Mouse (Mus musculus): ENCODE results near the gene Zbtb32. TPM values are rescaled to one million over a fixed set of nuclear protein-coding genes. Genes with fewer than 3 reads are reported as not detected.

Gene Zbtb32
- polyA plus RNA-seq (2016; fragmentation: Nextera tagmentation; extraction: Ambion mirVana): 0.20 and 0.21 TPM in 2 replicates

DNA sequence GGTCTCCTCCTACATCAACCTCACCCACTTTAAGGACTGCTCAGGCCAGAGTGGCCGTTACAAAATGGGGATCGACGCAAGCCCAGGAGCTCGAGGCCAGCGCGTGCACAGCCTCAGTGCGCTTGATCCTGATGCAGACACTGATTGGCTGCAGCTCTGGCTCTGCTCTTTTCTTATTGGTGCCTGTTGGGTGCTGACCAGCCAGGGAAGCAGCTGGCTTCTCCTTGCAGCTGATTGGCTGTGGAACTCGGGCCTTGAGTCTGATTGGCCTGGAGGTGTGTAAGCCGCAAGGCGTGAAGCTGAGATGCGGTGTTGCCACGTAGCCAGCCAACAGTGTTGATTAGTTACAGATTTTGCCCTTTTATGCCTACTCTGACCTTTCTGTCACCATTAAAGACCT, at the start of gene Zbtb32:
TSS of gene Zbtb32 (minus strand) at position 124 of the 400 bp plus-strand sequence.
- Histone ChIP-seq H3K4me1 (replicated peaks) (peaks cover 20% of the 10 kb centered on the region), H3K4me3 (peak within 1 kb of the TSS; percentile 20), H3K27ac (no peak within 1 kb of the TSS; the same call in 1 of the 2 replicates), H3K36me3 (no peaks in the 10 kb centered on the region), H3K9me3 (no peaks in the 10 kb centered on the region), H3K27me3 (ENCODE audit: insufficient read depth, poor library complexity, severe bottlenecking) (no peaks in the 10 kb centered on the region)
- 94% methylated on average over 12 of the region's 12 CpGs for WGBS
- DNase-seq (ENCODE audit: low spot score): no peak

DNA sequence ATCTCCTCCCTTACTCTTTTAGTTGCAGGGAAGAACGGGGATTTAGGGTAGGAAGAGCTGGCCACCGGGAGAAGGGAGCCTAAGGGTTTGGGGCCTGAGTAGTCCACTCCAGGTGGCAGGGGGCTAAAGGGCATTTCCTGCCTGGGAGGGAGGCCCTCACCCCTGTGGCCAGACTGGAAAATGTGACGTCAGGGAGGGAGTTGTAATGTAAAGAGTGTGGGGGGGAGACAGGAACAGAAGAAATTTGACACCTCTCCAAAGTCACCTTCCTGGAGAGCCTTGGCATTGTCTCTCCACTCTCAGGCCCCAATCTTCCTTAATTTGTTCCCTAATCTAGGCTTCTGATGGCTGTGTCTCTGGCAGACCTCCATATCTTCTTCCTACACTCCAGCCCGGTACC, 40.4 kb upstream of the Zbtb32 start:
- no peak overlapping the region for H3K4me3 ChIP-seq
- H3K36me3 ChIP-seq: peaks cover 43% of the 10 kb centered on the region
- no peaks in the 10 kb centered on the region for H3K9me3 ChIP-seq
- no peak for DNase-seq (ENCODE audit: low spot score)
- H3K27me3 ChIP-seq (ENCODE audit: insufficient read depth, poor library complexity, severe bottlenecking): peaks cover 47% of the 10 kb centered on the region
- peaks cover 21% of the 10 kb centered on the region for H3K4me1 ChIP-seq (replicated peaks)
- H3K27ac ChIP-seq: no peak overlapping the region; the same call in 1 of the 2 replicates
- WGBS: 33% methylated on average over 4 of the region's 4 CpGs

DNA sequence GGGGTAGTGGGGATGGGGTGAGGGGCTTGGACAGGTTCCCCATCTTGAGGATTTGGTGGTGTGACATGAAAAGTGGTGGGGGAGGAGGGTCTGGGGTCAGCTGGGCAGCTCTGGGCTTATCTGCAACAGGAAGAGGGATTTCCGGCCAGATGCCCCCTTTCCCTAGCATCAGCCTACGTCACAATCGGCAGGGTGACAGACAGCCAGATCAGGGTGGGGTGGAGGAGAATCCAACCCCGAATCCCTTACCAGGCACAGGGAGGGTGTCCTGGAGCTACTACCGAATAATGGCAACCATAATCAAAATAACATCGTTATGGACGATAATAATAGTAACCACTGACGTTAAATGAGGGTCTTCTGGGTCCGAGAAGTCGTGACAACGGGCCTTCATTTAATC, 37.7 kb upstream of the Zbtb32 start:
- no peak for DNase-seq (ENCODE audit: low spot score)
- peaks cover 73% of the 10 kb centered on the region for H3K27me3 ChIP-seq (ENCODE audit: insufficient read depth, poor library complexity, severe bottlenecking)
- H3K9me3 ChIP-seq: no peaks in the 10 kb centered on the region
- peaks cover 16% of the 10 kb centered on the region for H3K36me3 ChIP-seq
- H3K4me1 ChIP-seq (replicated peaks): peaks cover 26% of the 10 kb centered on the region
- 29% methylated on average over 11 of the region's 11 CpGs for WGBS
- peak overlapping the region; percentile 4; the same call in 1 of the 2 replicates for H3K4me3 ChIP-seq
- H3K27ac ChIP-seq: no peak overlapping the region

DNA sequence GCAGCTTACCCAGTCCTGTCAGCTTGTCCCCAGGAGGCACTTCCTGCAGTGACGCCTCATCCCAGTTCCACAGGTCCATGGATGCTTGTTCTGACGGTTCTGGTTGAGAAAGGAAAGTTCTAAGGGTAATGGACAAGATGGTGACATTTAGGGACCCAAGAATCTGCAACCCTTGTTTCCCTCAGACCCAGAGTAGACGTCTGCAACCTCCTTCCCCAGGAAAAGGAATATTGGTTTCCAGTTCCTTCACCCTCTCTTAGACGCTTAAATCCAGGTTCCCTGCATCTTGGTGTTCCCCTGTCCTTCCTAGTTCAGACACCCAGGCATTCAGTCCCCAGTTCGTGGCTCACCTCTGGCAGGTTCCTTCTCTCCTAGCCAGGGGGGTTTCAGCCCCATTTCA, 37.0 kb upstream of the Zbtb32 start, which contains the start of gene Etv2:
TSS of gene Etv2 (minus strand) at position 101 of the 400 bp plus-strand sequence.
- peaks cover 10% of the 10 kb centered on the region for H3K36me3 ChIP-seq
- peaks cover 76% of the 10 kb centered on the region for H3K27me3 ChIP-seq (ENCODE audit: insufficient read depth, poor library complexity, severe bottlenecking)
- peaks cover 26% of the 10 kb centered on the region for H3K4me1 ChIP-seq (replicated peaks)
- no peaks in the 10 kb centered on the region for H3K9me3 ChIP-seq
- H3K27ac ChIP-seq: no peak within 1 kb of the TSS
- no peak for DNase-seq (ENCODE audit: low spot score)
- 2% methylated on average over 5 of the region's 5 CpGs for WGBS
- peak within 1 kb of the TSS; percentile 36 for H3K4me3 ChIP-seq

DNA sequence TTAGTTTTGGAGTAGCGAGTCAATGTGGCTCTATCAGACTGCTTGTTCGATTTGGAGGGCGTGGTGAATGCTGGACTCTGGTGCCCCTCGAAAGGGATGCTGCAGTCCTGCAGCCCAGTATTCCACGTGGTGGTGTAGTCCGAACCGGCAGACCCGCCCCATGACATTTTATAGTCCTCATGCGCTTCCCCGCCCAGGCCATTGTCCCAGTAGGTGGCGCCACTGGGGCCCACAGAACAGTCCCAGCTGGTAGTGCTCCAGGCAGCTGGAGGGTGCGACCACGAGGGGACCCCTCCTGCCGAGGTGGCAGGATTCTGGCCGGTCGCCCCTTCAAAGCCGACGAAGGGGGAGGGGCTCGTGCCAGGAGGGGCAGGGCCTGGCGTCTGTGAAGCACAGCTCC, 35.9 kb upstream of the Zbtb32 start:
- no peaks in the 10 kb centered on the region for H3K9me3 ChIP-seq
- DNase-seq (ENCODE audit: low spot score): peak; percentile 77
- no peak overlapping the region for H3K27ac ChIP-seq
- peaks cover 26% of the 10 kb centered on the region for H3K4me1 ChIP-seq (replicated peaks)
- peak overlapping the region; percentile 36 for H3K4me3 ChIP-seq
- WGBS: under 1% methylated on average over 20 of the region's 20 CpGs
- H3K27me3 ChIP-seq (ENCODE audit: insufficient read depth, poor library complexity, severe bottlenecking): peaks cover 76% of the 10 kb centered on the region
- H3K36me3 ChIP-seq: no peaks in the 10 kb centered on the region

- Histone ChIP-seq H3K27ac (no peak overlapping the region), H3K4me3 (no peak overlapping the region), H3K4me1 (replicated peaks) (peaks cover 22% of the 10 kb centered on the region), H3K27me3 (ENCODE audit: insufficient read depth, poor library complexity, severe bottlenecking) (peaks cover 73% of the 10 kb centered on the region), H3K9me3 (no peaks in the 10 kb centered on the region), H3K36me3 (no peaks in the 10 kb centered on the region)
- DNase-seq (ENCODE audit: low spot score): peak; percentile 10
- 5% methylated on average over 27 of the region's 27 CpGs for WGBS
These were observed 35.2 kb upstream of the Zbtb32 start for GRCm38 (mm10) chr7:30633762-30634412.

DNA sequence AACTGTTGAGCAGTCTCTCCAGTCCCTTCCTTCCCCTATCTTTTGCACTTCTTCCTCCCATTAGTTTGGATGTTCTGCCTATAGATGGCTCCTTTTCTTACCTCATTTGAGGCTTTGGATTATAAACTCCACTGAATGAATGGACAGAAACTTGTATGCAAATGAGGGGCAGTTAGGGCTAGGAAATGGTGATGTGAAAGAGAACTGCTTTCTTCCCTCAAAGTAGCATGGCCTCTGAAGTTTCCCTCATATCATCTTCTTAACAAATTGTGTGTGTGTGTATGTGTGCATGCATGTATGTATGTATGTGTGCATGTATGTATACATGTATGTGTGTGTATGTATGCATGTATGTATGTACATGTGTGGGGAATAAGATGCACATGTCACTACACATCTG, 30.3 kb upstream of the Zbtb32 start:
- Histone ChIP-seq H3K4me3 (no peak overlapping the region), H3K27me3 (ENCODE audit: insufficient read depth, poor library complexity, severe bottlenecking) (peaks cover 28% of the 10 kb centered on the region), H3K4me1 (replicated peaks) (peaks cover 19% of the 10 kb centered on the region), H3K27ac (no peak overlapping the region), H3K9me3 (no peaks in the 10 kb centered on the region), H3K36me3 (peaks cover 5% of the 10 kb centered on the region)
- no peak for DNase-seq (ENCODE audit: low spot score)

- no peaks in the 10 kb centered on the region for H3K9me3 ChIP-seq
- peaks cover 29% of the 10 kb centered on the region for H3K36me3 ChIP-seq
- H3K27ac ChIP-seq: no peak overlapping the region
- WGBS: 83% methylated on average over 5 of the region's 5 CpGs
- peaks cover 14% of the 10 kb centered on the region for H3K4me1 ChIP-seq (replicated peaks)
- 0 out of 2 replicates have a peak overlapping the region, but pooled peaks have one; percentile 75 for H3K4me3 ChIP-seq
- peaks cover 5% of the 10 kb centered on the region for H3K27me3 ChIP-seq (ENCODE audit: insufficient read depth, poor library complexity, severe bottlenecking)
- no peak for DNase-seq (ENCODE audit: low spot score)
These were observed 27.9 kb upstream of the Zbtb32 start for GRCm38 (mm10) chr7:30626647-30627046.

- H3K27ac ChIP-seq: peak within 1 kb of the TSS; percentile 85
- H3K4me3 ChIP-seq: peak within 1 kb of the TSS; percentile 75
- peaks cover 14% of the 10 kb centered on the region for H3K4me1 ChIP-seq (replicated peaks)
- peaks cover 38% of the 10 kb centered on the region for H3K36me3 ChIP-seq
- DNase-seq (ENCODE audit: low spot score): peak; percentile 91
- 2% methylated on average over 44 of the region's 44 CpGs for WGBS
- no peaks in the 10 kb centered on the region for H3K27me3 ChIP-seq (ENCODE audit: insufficient read depth, poor library complexity, severe bottlenecking)
- H3K9me3 ChIP-seq: no peaks in the 10 kb centered on the region
These were observed 27.0 kb upstream of the Zbtb32 start, which contains the start of gene Cox6b1 for GRCm38 (mm10) chr7:30625530-30626384. Cox6b1 (minus strand) TSS chr7:30626151.

DNA sequence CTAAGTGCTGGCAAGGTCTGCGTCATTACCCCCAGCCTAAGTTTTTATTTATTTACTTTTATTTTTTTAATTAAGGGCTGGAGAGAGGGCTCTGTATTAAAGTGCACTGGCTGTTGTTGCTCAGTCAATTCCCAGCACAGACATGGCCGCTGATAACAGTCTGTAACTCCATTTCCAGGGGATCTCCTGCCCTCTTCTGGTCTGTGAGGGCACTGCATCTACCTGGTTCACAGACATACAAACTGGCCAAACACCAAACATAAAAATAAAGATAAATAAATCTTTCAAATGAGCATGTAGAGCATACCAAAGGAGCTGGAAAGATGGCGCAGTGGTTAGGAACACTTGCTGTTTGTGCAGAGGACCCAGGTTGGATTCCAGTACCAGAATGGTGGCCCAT, 20.5 kb upstream of the Zbtb32 start:
- DNase-seq (ENCODE audit: low spot score): peak; percentile 38
- Histone ChIP-seq H3K27me3 (ENCODE audit: insufficient read depth, poor library complexity, severe bottlenecking) (no peaks in the 10 kb centered on the region), H3K27ac (no peak overlapping the region), H3K9me3 (no peaks in the 10 kb centered on the region), H3K4me1 (replicated peaks) (no peaks in the 10 kb centered on the region), H3K4me3 (no peak overlapping the region), H3K36me3 (peaks cover 90% of the 10 kb centered on the region)
- 80% methylated on average over 3 of the region's 3 CpGs for WGBS

GRCm38 (mm10) chr7:30618658-30619057, 19.9 kb upstream of the Zbtb32 start:
- H3K36me3 ChIP-seq: peaks cover 84% of the 10 kb centered on the region
- no peak overlapping the region for H3K4me3 ChIP-seq
- no peaks in the 10 kb centered on the region for H3K27me3 ChIP-seq (ENCODE audit: insufficient read depth, poor library complexity, severe bottlenecking)
- no peaks in the 10 kb centered on the region for H3K4me1 ChIP-seq (replicated peaks)
- H3K9me3 ChIP-seq: no peaks in the 10 kb centered on the region
- DNase-seq (ENCODE audit: low spot score): no peak
- no peak overlapping the region for H3K27ac ChIP-seq
- WGBS: 96% methylated on average over 9 of the region's 9 CpGs

DNA sequence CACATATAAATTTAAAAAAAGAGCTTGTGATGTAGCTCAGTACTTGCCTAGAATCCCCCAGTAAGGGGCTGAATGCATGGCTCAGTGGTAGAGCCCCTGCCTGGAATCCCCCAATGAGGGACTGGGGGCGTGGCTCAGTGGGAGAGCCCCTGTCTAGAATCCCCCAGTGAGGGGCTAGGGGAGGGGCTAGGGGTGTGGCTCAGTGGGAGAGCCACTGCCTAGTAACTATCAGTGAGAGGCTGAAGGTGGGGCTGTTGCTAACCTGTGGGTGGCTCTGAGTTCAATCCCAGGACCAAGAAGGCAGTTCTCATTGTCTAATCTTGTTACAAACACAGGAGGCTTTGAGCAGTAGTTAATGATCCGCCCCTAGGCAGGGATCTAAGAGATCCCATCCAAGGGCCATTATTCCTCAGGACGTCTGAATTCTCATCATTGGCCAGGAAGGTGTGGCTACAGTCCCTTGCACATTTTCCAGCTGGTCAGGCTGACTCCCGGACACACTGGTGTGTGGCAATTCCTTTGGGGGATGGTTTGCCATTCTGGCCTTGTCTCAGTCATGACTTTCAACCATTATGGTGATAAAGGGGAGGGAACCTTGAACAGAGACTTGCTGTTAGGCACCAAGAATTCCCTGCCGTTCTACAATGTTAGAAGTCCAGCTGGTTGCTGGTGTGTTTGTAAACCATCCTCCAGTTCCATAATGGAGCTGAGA, 16.5 kb upstream of the Zbtb32 start:
- peaks cover 53% of the 10 kb centered on the region for H3K36me3 ChIP-seq
- WGBS: 59% methylated on average over 5 of the region's 5 CpGs
- no peak for DNase-seq (ENCODE audit: low spot score)
- H3K4me3 ChIP-seq: no peak overlapping the region
- no peaks in the 10 kb centered on the region for H3K4me1 ChIP-seq (replicated peaks)
- H3K27ac ChIP-seq: no peak overlapping the region
- H3K27me3 ChIP-seq (ENCODE audit: insufficient read depth, poor library complexity, severe bottlenecking): no peaks in the 10 kb centered on the region
- no peaks in the 10 kb centered on the region for H3K9me3 ChIP-seq

Data from hindbrain, embryonic 10.5 days (tissue).